Mouse (Mus musculus): ENCODE measurements around the gene Trip12. TPM values are rescaled to one million over a fixed set of nuclear protein-coding genes. Genes with fewer than 3 reads are reported as not detected.

Trip12 gene
- polyA plus RNA-seq, 1 experiment: 8.7 TPM

- Histone ChIP-seq H3K4me3 (ENCODE audit: low read depth, low read length) (no peak overlapping the region), H3K36me3 (ENCODE audit: control insufficient read depth, insufficient read depth, low read length) (peaks cover 19% of the 10 kb centered on the region), H3K4me1 (ENCODE audit: control insufficient read depth, insufficient read depth, insufficient read length, low read length) (no peaks in the 10 kb centered on the region), H3K27me3 (ENCODE audit: control insufficient read depth, insufficient read depth, low read length) (no peaks in the 10 kb centered on the region), H3K27ac (ENCODE audit: insufficient read depth, low read depth, low read length) (no peak overlapping the region)
- WGBS: 91% methylated on average over 7 of the region's 7 CpGs
- no peak for TF ChIP-seq POLR2A (IDR thresholded peaks at IDR 0.05; ENCODE audit: low read depth, low read length)
- TF ChIP-seq CTCF (IDR thresholded peaks at IDR 0.05; ENCODE audit: extremely low read depth, insufficient read length, insufficient replicate concordance, low read depth, low read length): no peak
Measured at GRCm38 (mm10) chr1:84795335-84795734, 45.0 kb downstream of the Trip12 start.

GRCm38 (mm10) chr1:84791393-84791792 lies 48.9 kb downstream of the Trip12 start:
- no peak overlapping the region for H3K27ac ChIP-seq (ENCODE audit: insufficient read depth, low read depth, low read length)
- TF ChIP-seq CTCF (IDR thresholded peaks at IDR 0.05; ENCODE audit: extremely low read depth, insufficient read length, insufficient replicate concordance, low read depth, low read length) (no peak), POLR2A (IDR thresholded peaks at IDR 0.05; ENCODE audit: low read depth, low read length) (no peak)
- H3K4me1 ChIP-seq (ENCODE audit: control insufficient read depth, insufficient read depth, insufficient read length, low read length): no peaks in the 10 kb centered on the region
- no peaks in the 10 kb centered on the region for H3K27me3 ChIP-seq (ENCODE audit: control insufficient read depth, insufficient read depth, low read length)
- peaks cover 30% of the 10 kb centered on the region for H3K36me3 ChIP-seq (ENCODE audit: control insufficient read depth, insufficient read depth, low read length)
- WGBS: 85% methylated on average over 2 of the region's 2 CpGs
- H3K4me3 ChIP-seq (ENCODE audit: low read depth, low read length): no peak overlapping the region

GRCm38 (mm10) chr1:84780630-84781029 lies 59.7 kb downstream of the Trip12 start:
- Histone ChIP-seq H3K27ac (ENCODE audit: insufficient read depth, low read depth, low read length) (no peak overlapping the region), H3K4me1 (ENCODE audit: control insufficient read depth, insufficient read depth, insufficient read length, low read length) (no peaks in the 10 kb centered on the region), H3K36me3 (ENCODE audit: control insufficient read depth, insufficient read depth, low read length) (peaks cover 18% of the 10 kb centered on the region), H3K4me3 (ENCODE audit: low read depth, low read length) (no peak overlapping the region), H3K27me3 (ENCODE audit: control insufficient read depth, insufficient read depth, low read length) (no peaks in the 10 kb centered on the region)
- TF ChIP-seq CTCF (IDR thresholded peaks at IDR 0.05; ENCODE audit: extremely low read depth, insufficient read length, insufficient replicate concordance, low read depth, low read length) (no peak), POLR2A (IDR thresholded peaks at IDR 0.05; ENCODE audit: low read depth, low read length) (no peak)
- WGBS: 88% methylated on average over 3 of the region's 3 CpGs

GRCm38 (mm10) chr1:84777455-84777854 lies 62.9 kb downstream of the Trip12 start:
- no peaks in the 10 kb centered on the region for H3K4me1 ChIP-seq (ENCODE audit: control insufficient read depth, insufficient read depth, insufficient read length, low read length)
- no peaks in the 10 kb centered on the region for H3K27me3 ChIP-seq (ENCODE audit: control insufficient read depth, insufficient read depth, low read length)
- H3K27ac ChIP-seq (ENCODE audit: insufficient read depth, low read depth, low read length): no peak overlapping the region
- peaks cover 20% of the 10 kb centered on the region for H3K36me3 ChIP-seq (ENCODE audit: control insufficient read depth, insufficient read depth, low read length)
- 86% methylated on average over 1 of the region's 1 CpGs for WGBS
- TF ChIP-seq POLR2A (IDR thresholded peaks at IDR 0.05; ENCODE audit: low read depth, low read length): no peak
- no peak for TF ChIP-seq CTCF (IDR thresholded peaks at IDR 0.05; ENCODE audit: extremely low read depth, insufficient read length, insufficient replicate concordance, low read depth, low read length)
- H3K4me3 ChIP-seq (ENCODE audit: low read depth, low read length): no peak overlapping the region

- Histone ChIP-seq H3K4me1 (ENCODE audit: control insufficient read depth, insufficient read depth, insufficient read length, low read length) (no peaks in the 10 kb centered on the region), H3K27me3 (ENCODE audit: control insufficient read depth, insufficient read depth, low read length) (no peaks in the 10 kb centered on the region), H3K4me3 (ENCODE audit: low read depth, low read length) (no peak overlapping the region), H3K36me3 (ENCODE audit: control insufficient read depth, insufficient read depth, low read length) (peaks cover 51% of the 10 kb centered on the region), H3K27ac (ENCODE audit: insufficient read depth, low read depth, low read length) (no peak overlapping the region)
- no peak for TF ChIP-seq POLR2A (IDR thresholded peaks at IDR 0.05; ENCODE audit: low read depth, low read length)
- no peak for TF ChIP-seq CTCF (IDR thresholded peaks at IDR 0.05; ENCODE audit: extremely low read depth, insufficient read length, insufficient replicate concordance, low read depth, low read length)
- 60% methylated on average over 4 of the region's 4 CpGs for WGBS
Measured at GRCm38 (mm10) chr1:84758843-84759242, 81.5 kb downstream of the Trip12 start.

- Histone ChIP-seq H3K27ac (ENCODE audit: insufficient read depth, low read depth, low read length) (no peak overlapping the region), H3K27me3 (ENCODE audit: control insufficient read depth, insufficient read depth, low read length) (no peaks in the 10 kb centered on the region), H3K4me1 (ENCODE audit: control insufficient read depth, insufficient read depth, insufficient read length, low read length) (no peaks in the 10 kb centered on the region), H3K4me3 (ENCODE audit: low read depth, low read length) (no peak overlapping the region), H3K36me3 (ENCODE audit: control insufficient read depth, insufficient read depth, low read length) (peaks cover 57% of the 10 kb centered on the region)
- WGBS: 84% methylated on average over 3 of the region's 3 CpGs
- TF ChIP-seq CTCF (IDR thresholded peaks at IDR 0.05; ENCODE audit: extremely low read depth, insufficient read length, insufficient replicate concordance, low read depth, low read length): no peak
- no peak for TF ChIP-seq POLR2A (IDR thresholded peaks at IDR 0.05; ENCODE audit: low read depth, low read length)
Measured at GRCm38 (mm10) chr1:84742156-84742555, 98.2 kb downstream of the Trip12 start.

- Histone ChIP-seq H3K27me3 (ENCODE audit: control insufficient read depth, insufficient read depth, low read length) (no peaks in the 10 kb centered on the region), H3K4me3 (ENCODE audit: low read depth, low read length) (no peak overlapping the region), H3K4me1 (ENCODE audit: control insufficient read depth, insufficient read depth, insufficient read length, low read length) (no peaks in the 10 kb centered on the region), H3K36me3 (ENCODE audit: control insufficient read depth, insufficient read depth, low read length) (peaks cover 53% of the 10 kb centered on the region), H3K27ac (ENCODE audit: insufficient read depth, low read depth, low read length) (no peak overlapping the region)
- 45% methylated on average over 1 of the region's 1 CpGs for WGBS
- TF ChIP-seq CTCF (IDR thresholded peaks at IDR 0.05; ENCODE audit: extremely low read depth, insufficient read length, insufficient replicate concordance, low read depth, low read length) (no peak), POLR2A (IDR thresholded peaks at IDR 0.05; ENCODE audit: low read depth, low read length) (no peak)
Measured at GRCm38 (mm10) chr1:84740080-84740479, 100.2 kb downstream of the Trip12 start.

- Histone ChIP-seq H3K4me3 (ENCODE audit: low read depth, low read length) (no peak overlapping the region), H3K4me1 (ENCODE audit: control insufficient read depth, insufficient read depth, insufficient read length, low read length) (no peaks in the 10 kb centered on the region), H3K27me3 (ENCODE audit: control insufficient read depth, insufficient read depth, low read length) (no peaks in the 10 kb centered on the region), H3K36me3 (ENCODE audit: control insufficient read depth, insufficient read depth, low read length) (peaks cover 49% of the 10 kb centered on the region), H3K27ac (ENCODE audit: insufficient read depth, low read depth, low read length) (no peak overlapping the region)
- WGBS: 63% methylated on average over 1 of the region's 1 CpGs
- TF ChIP-seq CTCF (IDR thresholded peaks at IDR 0.05; ENCODE audit: extremely low read depth, insufficient read length, insufficient replicate concordance, low read depth, low read length) (no peak), POLR2A (IDR thresholded peaks at IDR 0.05; ENCODE audit: low read depth, low read length) (no peak)
Measured at GRCm38 (mm10) chr1:84737097-84737496, 103.2 kb downstream of the Trip12 start.

Measured in small intestine, adult 2 months (tissue).